ENCODE assay signal across 16 mouse cellular contexts in genomic region chr2:58748296-58748695, GRCm38 (mm10).
"Had no signal": no experiment of that assay in that cellular context is flagged by ENCODE, and none has a peak within 500 bp of the region (broad histone marks: within the 10 kb centered on the region; RNA-seq: fewer than 3 reads in every experiment).

No protein-coding gene starts in this region.

- H3K4me2 ChIP-seq: limb, embryonic 12.5 days; limb, embryonic 15.5 days; lung, embryonic 15.5 days; midbrain, embryonic 13.5 days; neural tube, embryonic 13.5 days had no signal

- ATAC-seq: hindbrain, postnatal 0 days; inflammation-experienced regulatory T-cells, adult 6 months; intestine, embryonic 16.5 days; midbrain, embryonic 13.5 days; midbrain, embryonic 16.5 days had no signal

- H3K27me3 ChIP-seq: limb, embryonic 12.5 days; limb, embryonic 15.5 days; lung, embryonic 15.5 days; megakaryocyte, embryonic 14.5 days; midbrain, embryonic 13.5 days; neural tube, embryonic 13.5 days had no signal

- H3K27ac ChIP-seq: hindbrain, postnatal 0 days; limb, embryonic 12.5 days; limb, embryonic 15.5 days; lung, embryonic 15.5 days; midbrain, embryonic 10.5 days; midbrain, embryonic 13.5 days; neural tube, embryonic 13.5 days had no signal

- H3K4me1 ChIP-seq: limb, embryonic 12.5 days; limb, embryonic 15.5 days; lung, embryonic 15.5 days; megakaryocyte, embryonic 14.5 days; midbrain, embryonic 10.5 days; midbrain, embryonic 13.5 days; neural tube, embryonic 13.5 days had no signal

- H3K9ac ChIP-seq: limb, embryonic 12.5 days; limb, embryonic 15.5 days; lung, embryonic 15.5 days; midbrain, embryonic 13.5 days; neural tube, embryonic 13.5 days had no signal

- H3K9me3 ChIP-seq: limb, embryonic 15.5 days; lung, embryonic 15.5 days; midbrain, embryonic 10.5 days; midbrain, embryonic 13.5 days; neural tube, embryonic 13.5 days had no signal

- DNase-seq: left cerebral cortex, postnatal 4 days; lung, postnatal 10 days; thymus, adult 18-20 months; thymus, postnatal 36 days had no signal

- H3K4me3 ChIP-seq: limb, embryonic 12.5 days; limb, embryonic 15.5 days; lung, embryonic 15.5 days; megakaryocyte, embryonic 14.5 days; midbrain, embryonic 10.5 days; midbrain, embryonic 13.5 days; myocyte; neural tube, embryonic 13.5 days had no signal

- H3K36me3 ChIP-seq: limb, embryonic 12.5 days; limb, embryonic 15.5 days; lung, embryonic 15.5 days; midbrain, embryonic 10.5 days; midbrain, embryonic 13.5 days; neural tube, embryonic 13.5 days had no signal
